Mouse (Mus musculus) stomach, postnatal 0 days (tissue): Measurements from ENCODE around the gene Serping1.

Experiments
- CTCF ChIP-seq: IDR thresholded peaks from 2 replicates; pipeline ENCODE4 v1.5.1; 2016; ENCODE audit warnings: antibody characterized with exemption, low read depth, mild to moderate bottlenecking, moderate library complexity
- EP300 ChIP-seq: optimal IDR thresholded peaks from 2 replicates; pipeline ENCODE3; 2016; ENCODE audit warnings: antibody characterized with exemption

DNA sequence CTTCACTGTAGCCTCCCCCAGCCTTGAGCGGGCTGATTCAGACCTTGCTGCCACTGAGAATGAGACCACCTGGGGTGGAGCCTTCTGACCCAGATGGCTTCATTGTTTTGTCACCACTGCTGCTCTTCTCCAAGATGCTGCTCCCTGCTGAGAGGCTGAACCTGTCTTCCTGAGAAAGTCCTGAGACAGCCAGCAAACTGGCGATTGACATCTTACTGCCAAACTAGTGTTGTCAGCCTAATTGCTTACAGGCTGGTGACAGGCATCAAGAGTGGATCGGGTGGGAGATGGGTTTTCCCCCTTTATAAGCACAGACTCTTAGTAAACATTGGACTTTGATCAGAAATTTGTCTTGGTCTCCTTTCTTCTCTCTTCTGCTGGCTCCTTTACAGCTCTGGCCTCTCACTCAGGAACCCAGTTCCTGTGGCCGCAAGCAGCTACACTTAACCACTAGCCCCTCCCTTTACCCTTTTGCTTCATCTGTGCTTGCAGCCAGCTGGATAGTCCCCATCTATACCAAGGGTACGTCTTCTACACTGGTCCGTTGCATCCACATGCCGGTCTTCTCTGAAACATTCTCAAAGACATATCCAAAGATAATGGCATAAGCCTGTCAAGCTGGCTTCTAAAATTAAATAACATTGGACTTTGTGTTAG lies 18.1 kb downstream of the Serping1 start:
- no peak for TF ChIP-seq EP300
- TF ChIP-seq CTCF, result no peak
